13 mouse cellular contexts compared by ENCODE assay signal in the genomic region with DNA sequence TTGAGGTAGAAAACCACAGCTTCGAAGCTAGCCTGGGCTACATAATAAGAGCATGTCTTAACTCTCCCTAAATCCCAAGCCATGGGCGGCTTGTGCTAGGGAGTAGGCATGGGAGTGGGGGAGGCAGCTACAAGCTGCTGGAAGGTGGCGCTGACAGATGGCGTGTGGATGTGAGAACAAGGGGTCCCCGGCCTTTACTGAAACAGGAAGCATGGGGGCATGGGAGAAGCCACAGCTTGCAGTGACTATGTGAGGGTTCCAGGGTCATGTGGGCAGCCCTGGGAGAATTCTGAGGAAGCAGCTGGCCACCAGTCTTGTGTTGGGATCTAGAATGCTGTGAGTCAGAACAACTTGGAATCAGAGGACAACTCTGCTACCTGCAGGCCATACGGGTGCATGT.
"Had no signal": no experiment of that assay in that cellular context is flagged by ENCODE, and none has a peak within 500 bp of the region (broad histone marks: within the 10 kb centered on the region; RNA-seq: fewer than 3 reads in every experiment).

No protein-coding gene starts in this region.

- H3K9me3 ChIP-seq: intestine, embryonic 15.5 days; limb, embryonic 10.5 days; liver, embryonic 15.5 days; lung, embryonic 15.5 days; midbrain, embryonic 13.5 days had no signal

- H3K4me1 ChIP-seq: intestine, embryonic 15.5 days; liver, embryonic 15.5 days; lung, embryonic 15.5 days; midbrain, embryonic 13.5 days had no signal

- H3K4me2 ChIP-seq: intestine, embryonic 15.5 days; liver, embryonic 11.5 days; liver, embryonic 15.5 days; lung, embryonic 15.5 days; midbrain, embryonic 13.5 days had no signal

- H3K27ac ChIP-seq: intestine, embryonic 15.5 days; left cerebral cortex, adult 2 months; limb, embryonic 10.5 days; liver, embryonic 15.5 days; lung, embryonic 15.5 days; midbrain, embryonic 13.5 days had no signal

- H3K27me3 ChIP-seq: intestine, embryonic 15.5 days; liver, embryonic 15.5 days; lung, embryonic 15.5 days; midbrain, embryonic 13.5 days had no signal

- H3K9ac ChIP-seq: intestine, embryonic 15.5 days; liver, embryonic 15.5 days; lung, embryonic 15.5 days; midbrain, embryonic 13.5 days had no signal

- DNase-seq: kidney, adult 18-20 months; kidney, postnatal 10 days; kidney, postnatal 4 days; right cerebral cortex, postnatal 4 days; spleen, adult 18-20 months; thymus, postnatal 4 days had no signal

- ATAC-seq: intestine, embryonic 15.5 days; midbrain, embryonic 13.5 days had no signal

- H3K4me3 ChIP-seq: intestine, embryonic 15.5 days; left cerebral cortex, adult 2 months; limb, embryonic 10.5 days; liver, embryonic 15.5 days; lung, embryonic 15.5 days; midbrain, embryonic 13.5 days had no signal
